Mouse (Mus musculus): ENCODE results near the gene Lamtor2.

Gene Lamtor2

DNA sequence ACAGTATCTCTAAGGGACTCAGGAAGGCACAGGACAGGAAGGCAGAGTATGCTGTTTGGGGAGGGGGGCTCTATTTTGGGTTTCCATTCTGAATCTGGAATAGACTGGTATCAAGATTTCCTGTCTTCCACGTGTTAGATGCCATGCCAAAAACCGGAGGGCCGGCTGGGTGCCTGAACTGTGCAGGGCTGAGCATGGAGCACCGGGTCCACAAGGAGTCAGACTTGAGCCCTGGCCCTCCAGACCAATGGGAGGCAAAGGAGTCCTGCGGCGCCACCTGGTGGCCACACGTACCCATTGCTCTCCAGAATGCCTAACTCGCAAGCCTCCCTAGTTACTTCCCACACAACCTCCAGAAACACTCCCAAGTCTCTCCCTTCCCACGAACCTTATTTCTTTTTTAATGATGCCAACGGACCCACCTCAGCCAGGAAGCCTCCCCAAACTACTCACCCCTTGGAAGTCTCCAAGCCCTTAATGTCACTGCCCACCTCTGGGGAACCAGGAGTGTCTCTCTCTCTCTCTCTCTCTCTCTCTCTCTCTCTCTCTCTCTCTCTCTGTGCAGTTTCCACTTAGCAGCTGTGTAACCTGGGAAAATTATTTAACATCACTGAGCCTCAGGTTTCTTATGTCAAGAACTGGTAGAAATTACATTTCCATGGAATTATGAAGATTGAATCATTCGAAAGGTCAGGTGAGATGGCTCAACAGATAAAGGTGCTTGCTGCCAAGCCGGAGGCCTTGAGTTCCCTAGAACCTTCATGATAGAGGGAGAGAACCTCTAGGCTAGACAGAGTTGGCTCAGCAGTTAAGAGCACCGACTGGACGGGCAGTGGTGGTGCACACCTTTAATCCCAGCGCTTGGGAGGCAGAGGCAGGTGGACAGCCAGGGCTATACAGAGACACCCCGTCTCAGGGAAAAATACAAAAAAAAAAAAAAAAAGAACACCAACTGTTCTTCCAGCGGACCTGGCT, 26.4 kb downstream of the Lamtor2 start:
- DNase-seq (ENCODE audit: low read depth, low spot score), result peak; percentile 82

DNA sequence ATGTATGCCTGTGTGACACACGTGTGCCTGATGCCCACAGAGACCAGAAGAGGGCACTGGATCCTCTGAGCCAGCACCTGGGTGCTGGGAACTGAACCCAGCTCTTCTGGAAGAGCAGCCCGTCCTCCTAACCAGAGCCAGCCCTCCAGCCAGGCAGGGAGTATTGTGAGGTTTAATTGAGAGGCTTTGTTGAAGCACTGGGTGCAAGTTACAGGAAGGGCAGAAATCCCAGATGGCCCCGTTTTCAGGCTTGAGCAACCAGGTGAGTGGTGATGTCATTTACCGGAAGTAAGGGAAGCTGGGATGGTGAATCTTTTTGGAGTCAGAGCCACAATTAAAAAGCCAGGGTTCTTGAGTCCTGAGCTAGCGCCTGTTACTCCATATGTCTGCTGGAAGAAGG, 27.9 kb downstream of the Lamtor2 start:
- DNase-seq (ENCODE audit: low read depth, low spot score), result no peak

DNA sequence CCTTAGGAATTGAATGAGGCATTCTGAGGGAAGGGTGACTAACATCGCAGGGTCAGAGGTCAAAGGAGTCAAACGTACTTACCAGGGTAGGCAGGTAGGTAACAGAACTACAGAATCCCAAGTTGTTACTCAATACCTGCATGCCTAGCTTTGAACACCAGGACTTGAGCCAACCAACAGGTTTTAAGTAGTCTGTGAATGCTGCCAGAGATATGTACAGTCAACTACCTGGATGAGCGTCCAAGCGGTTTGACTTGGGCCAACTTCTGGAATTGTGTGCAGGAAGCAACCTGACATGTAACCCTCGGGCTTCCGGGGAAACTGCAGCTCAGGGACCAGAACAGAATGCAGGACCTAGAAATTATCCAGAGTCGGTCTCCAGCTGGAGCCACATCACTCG, 29.8 kb downstream of the Lamtor2 start:
- no peak for DNase-seq (ENCODE audit: low read depth, low spot score)

DNA sequence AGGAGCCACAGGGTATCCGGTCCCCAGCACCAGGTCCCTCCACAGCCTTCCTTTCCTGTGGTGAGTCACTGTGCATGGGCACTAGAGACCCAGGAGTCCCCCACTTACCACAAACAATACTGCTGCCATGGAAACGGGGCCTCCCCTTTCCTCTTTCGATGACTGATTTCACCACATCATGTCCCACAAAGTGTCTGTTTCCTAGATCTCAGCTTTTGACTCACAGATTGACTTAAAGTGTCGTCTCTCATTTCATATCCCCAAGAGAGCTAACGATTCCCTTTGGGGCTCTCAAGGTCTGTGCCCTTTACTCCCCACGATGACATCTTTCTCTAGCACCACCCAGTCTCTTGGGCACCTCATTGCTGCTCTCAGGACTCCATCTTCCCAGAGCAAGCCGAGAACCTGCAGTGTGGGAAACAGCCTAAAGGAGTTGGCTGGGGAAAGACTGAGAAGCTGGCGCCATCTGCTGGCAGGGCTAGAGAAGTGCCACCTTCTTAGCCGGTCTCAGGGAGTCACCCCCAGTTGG, 31.0 kb downstream of the Lamtor2 start:
- no peak for DNase-seq (ENCODE audit: low read depth, low spot score)

DNA sequence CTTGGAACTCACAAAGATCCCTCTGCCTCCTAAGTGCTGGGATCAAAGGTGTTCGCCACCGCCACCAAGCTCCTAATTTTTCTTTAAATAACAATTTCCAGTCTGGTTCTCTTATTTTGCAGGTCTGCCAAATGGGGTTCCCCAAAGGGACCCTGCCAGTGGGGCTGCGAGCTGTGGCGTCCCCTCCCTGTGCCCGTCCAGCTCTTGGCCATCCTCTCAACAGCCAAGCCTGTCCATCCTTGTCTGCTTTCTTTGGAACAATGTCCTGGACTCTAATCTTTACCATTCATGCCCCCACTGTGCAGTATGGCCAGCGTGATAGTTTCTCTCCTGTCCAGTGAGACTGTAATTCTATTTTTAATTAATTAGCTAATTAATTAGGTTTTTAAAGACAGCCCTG, 31.7 kb downstream of the Lamtor2 start:
- DNase-seq (ENCODE audit: low read depth, low spot score), result no peak

DNA sequence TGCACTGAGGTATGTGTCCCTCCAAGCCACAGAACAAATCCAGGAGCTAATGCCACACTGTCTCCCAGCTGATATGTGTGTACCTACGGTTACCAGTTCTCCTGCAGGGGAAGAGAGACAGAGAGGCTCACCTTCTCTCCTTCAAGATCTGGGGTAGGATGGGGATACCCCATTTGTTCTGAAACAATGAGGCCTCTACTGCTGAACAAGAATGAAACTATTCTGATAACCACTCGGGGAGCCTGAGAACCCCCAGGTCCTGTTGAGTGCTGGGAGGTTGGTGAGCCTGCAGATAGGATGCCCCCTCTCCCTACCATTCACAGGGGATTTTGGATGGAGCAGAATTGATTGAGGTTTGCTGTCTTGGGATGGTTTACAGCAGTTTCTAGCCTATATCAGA, 32.8 kb downstream of the Lamtor2 start:
- no peak for DNase-seq (ENCODE audit: low read depth, low spot score)

DNA sequence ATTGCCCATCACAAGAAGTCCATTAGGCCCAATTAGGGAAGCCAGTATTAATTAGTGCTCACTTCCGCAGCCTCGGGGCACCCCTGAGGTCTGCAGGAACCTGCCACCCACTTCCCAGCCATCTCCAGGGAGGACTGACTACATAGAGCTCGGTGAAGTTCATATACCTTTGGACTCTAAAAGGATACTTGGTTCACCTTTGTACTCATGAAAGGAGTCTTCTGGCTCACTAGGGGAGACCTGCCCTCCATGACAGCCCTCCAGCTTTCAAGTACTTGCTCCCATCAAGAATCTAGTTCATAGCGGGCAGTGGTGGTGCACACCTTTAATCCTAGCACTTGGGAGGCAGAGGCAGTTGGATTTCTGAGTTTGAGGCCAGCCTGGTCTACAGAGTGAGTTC, 34.5 kb downstream of the Lamtor2 start:
- no peak for DNase-seq (ENCODE audit: low read depth, low spot score)

DNA sequence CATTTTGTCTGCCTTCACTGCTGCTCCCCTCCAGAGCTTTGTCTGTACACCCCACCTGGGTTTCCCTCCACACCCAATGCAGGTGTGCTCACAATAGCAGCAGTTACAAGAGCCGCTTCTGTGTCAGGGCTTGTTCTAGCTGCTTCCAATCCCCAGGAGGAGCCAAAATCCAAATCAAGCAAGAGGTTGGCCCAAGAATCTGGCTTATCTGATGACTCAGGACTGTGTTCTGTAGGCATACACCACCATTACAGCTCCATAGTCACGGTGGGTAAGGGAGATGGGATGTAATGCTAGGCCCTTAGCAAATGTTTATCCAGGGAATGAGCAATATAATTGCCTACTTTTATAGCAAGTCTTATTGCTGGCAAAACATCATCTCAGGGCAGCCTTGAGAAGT, 36.5 kb downstream of the Lamtor2 start:
- no peak for DNase-seq (ENCODE audit: low read depth, low spot score)

DNA sequence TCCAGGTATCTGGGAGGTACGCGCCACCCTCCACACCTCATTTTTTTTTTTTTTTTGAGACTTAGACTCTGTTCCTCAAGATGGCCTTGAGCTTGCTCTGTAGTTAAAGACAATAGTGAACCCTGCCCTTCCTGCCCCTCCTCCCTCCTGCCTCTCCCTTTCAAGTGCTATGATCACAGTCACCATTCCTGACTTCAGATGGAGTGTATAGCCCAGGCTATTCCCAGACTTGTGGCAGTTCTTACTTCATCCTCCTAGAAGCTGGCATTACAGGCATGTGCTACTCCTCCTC, 37.8 kb downstream of the Lamtor2 start:
- no peak for DNase-seq (ENCODE audit: low read depth, low spot score)

DNA sequence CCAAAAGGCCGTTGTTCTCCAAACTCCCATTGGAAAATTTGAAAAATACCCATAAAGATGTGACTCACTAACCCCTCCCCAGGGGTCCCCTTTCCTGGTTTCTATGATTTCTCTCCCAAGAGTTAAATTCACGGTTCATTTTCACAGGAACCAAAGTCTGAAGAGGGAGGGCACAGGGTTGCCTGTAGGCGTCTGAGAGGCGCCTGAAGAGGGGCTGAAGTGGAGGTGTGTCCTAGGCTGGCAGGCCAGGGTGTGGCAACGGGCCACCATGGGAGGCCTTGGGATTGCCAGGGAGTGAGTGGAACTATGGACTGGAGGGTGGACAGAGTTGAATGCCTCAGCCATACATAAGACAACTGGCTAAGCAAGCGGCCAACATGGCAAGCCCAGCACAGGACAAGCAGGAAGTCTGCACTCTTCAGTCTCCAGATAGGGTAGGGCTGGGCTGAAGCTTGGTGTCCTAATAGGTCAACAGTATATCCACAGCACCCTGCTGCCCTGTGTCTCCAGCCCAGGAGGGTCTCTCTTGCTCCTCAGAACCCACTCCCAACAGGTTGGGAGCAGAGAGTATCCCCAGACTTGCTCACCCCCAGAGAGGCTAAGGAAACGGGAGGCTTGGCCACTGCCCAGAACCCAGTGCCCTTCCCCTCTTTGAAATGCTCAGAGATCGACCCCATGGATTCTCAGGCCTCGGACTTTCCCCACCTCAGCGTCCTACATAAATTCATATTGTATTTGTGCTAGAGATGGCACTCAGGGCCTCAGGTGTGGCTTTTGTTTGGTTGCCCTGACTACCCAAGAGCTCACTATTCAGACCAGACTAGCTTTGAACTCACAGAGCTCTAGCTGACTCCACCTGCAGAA, 38.4 kb downstream of the Lamtor2 start:
- DNase-seq (ENCODE audit: low read depth, low spot score), result no peak

DNA sequence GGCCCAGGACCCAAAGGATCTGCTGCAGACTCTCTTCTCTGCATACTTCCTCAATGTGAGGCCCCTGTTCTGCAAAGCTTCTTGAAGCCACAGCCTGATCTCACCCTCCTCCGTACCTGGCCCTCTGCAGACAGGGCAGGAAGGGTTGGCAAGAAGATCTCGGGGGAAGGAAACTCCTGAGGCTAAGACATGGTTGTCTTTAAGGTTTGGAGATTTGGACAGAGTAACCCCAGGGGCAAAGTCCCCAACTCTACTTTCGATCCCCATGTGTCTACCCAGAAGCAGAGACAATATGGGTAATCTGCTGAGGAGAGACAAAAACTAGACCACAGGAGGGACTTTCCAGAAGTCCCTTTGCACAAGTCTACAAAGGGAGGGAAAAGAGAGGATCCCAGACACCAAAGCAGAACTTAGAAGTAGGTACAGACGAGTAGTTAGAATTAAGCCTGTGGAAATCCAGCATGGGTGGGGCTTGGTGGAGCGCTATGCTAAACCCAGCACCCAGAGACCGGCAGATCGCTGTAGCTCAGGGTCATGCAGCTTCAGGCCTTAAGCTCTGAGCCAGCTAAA, 39.2 kb downstream of the Lamtor2 start:
- no peak for DNase-seq (ENCODE audit: low read depth, low spot score)

DNA sequence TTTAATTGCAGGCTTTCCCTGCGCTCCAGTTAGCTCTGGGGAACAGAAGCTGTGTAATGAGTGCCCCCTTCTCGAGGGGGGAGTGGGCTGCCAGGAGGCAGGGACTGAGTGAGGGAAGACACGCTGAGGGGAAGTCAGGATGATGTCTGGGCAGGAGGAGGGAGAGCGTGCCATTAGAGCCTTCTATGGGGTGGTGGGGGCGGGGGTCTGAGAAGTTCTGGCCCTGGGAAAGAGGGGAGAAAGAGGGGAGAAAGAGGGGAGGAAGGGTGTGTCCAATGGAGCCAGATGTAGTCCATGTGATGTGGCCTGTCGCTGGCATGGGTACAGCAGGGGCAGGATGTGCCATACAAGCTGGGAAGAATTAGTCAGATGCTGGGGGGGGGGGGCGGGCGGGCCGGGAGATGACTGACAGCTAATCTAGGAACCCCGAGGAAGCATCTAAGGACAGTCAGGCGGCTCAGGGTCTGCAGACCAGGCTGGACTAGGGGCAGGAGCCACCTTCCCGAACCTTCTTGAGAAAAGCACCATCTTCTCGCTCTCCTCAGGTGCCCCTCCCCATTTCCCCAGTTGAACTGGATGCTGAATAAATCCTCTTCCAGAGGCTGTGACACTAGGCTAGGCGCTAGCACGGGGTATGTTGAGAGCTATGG, 39.9 kb downstream of the Lamtor2 start:
- DNase-seq (ENCODE audit: low read depth, low spot score), result no peak

DNA sequence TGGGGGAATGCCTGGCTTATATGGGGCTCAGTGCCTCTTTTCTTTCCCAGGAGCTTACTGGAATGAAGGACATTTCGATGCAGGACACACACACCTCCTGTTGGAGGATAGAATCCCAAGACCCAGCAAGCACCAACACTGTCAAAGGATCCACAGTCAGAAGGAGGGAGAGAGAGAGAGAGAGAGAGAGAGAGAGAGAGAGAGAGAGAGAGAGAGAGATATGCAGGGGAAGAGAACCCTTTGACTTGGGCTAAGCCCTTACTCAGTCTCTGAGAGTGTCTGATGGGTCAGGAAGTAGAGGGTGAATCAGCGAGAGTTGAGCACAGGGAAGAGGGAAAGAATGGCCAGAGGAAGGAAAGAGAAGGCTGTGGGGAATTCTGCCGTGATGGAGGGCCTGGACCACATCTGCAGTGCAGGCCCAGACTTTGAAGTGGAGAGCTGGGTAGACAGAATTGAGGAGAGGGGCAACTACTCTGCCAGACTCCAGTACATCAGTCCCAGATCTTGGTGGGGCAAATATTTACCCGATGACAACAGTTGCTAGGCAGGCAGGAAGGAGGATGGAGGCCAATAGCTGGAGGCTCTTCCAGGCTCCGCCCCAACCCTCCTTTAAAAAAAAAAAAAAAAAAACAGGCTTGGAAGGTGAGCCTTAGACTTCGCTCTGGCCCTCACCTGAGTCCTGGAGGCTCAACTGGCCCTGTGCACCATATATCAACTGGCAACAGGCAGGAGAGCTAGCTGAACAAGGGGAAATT, 40.6 kb downstream of the Lamtor2 start:
- DNase-seq (ENCODE audit: low read depth, low spot score), result no peak

DNA sequence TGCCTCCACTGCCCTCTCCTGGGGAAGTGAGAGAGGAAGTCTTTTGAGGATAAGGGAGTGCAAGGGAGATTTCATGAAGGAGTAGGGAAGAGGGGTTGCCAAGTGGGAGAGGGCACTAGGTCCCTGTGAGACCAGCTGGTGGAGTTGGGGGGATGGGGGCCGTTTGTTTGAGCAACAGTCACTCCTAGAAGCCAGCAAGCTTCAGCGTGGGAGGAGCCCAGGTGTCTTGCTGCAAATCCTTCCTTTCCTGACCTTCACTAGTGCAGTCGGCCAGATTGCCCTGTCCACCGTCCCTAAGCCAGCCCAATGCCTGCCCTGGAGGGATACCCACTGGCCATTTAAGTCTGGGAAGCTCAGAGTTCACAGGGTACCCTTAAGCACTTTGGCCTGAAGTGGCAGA, 41.3 kb downstream of the Lamtor2 start:
- DNase-seq (ENCODE audit: low read depth, low spot score), result no peak

DNA sequence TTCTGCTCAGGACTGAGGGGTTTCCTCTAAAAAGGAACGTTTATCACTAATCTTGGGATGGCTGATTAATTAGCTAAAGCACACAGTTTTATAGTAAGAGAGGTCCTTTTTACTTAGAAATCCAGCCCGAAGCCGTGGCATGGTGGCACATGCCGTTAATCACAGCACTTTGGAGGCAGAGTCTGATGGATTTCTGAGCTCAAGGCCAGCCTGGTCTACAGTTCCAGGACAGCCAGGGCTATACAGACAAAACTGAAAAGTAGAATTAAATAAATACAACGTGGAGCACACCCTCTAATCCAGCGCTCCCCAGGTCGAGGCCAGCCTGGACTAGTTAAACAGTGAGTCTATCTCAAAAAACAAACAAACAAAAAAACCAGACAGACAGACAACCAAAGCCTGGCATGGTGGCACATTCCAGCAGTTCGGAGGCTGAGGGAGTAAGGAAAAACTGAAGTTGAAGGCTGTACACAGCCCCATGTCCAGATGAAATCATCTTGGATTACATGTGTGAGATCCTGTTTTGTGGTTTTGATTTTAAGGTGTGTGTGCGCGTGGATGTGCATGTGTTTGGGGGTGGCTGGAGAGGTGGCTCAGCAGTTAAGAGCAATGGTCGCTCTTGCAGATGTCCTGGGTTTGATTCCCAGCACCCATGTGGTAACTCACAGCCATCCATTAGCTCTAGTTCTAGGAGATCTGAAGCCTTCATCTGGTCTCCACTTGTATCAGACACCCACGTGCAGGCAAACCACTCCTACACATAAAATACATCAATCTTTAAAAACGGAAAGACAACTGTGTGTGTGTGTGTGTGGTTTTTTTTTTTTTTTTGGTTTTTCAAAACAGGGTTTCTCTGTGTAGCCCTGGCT, 42.2 kb downstream of the Lamtor2 start:
- no peak for DNase-seq (ENCODE audit: low read depth, low spot score)

DNA sequence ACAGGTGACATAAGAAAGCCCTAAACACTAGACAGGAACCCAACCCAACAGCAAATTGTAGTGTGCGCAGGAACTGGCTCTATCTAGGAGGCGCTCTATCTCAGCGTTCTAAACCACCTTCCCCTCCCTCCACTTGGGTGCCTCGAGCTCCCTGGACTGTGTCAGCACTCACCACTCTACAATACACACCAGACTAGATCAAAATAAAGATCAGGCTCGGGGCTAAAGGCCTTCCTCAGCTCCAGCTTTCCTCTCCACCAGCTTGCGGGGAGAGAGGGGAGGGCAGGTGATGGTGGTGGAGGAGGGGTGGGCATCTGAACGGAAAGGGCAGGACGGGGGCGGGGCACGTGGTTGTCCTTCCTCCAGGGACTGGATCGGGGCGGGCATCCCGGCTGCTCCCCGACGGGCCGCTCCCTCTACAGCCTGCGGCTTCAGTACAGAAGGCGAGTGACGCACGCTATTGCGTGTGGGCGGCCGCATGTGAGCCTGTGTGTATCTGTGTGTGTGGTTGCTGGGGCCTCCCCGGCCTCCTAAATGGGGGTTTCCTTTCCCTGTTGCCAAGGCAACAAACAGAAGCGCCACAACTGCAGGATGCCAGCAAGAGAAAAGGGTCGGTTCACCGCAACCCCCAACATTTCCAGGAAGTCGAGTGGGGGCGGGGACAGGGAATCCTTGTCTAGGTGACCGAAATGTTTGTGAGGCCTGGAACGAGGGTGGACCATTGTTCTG, 43.0 kb downstream of the Lamtor2 start, which contains the start of gene Lmna:
TSS of gene Lmna (minus strand) at position 265 of the 729 bp plus-strand sequence.
- peak; percentile 88 for DNase-seq (ENCODE audit: low read depth, low spot score)

DNA sequence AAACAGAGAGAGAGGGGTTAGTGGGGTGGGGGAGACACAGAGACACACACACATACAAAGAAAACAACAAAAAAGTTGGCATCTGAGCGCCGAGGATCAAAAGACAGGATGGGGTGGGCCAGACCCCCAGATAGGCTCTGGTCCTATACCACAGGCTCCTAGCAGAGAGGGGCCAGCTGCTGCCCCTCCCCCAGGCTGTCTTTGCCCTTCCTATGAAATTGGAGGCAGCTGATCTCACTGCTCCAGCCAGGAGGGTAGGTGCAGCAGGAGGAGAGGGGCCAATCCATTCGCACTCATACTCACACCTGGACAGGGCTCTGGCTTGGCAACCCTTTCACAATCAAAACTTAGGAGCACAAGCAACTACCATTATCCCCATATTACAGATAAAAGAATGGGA, 43.6 kb downstream of the Lamtor2 start:
- no peak for DNase-seq (ENCODE audit: low read depth, low spot score)

DNA sequence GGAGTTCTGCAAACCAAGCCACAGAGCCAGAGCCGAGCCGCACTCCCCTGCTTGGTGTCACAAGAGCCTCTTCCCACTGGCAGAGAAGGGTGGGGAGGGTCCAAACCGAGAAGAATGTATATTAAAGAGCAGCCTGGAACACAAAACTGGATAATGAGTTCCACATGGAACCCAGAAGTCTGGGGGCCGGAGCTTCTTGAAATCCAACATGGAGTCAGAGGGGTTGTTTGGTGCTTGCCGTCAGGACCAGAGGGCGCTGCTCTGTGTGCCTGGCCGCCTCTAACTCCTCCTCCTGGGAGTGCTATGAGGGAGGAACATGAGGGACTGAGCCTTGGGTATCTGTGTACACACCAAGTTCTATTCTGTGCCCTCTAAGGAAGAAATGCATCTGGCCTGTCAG, 47.1 kb downstream of the Lamtor2 start:
- DNase-seq (ENCODE audit: low read depth, low spot score), result no peak

DNA sequence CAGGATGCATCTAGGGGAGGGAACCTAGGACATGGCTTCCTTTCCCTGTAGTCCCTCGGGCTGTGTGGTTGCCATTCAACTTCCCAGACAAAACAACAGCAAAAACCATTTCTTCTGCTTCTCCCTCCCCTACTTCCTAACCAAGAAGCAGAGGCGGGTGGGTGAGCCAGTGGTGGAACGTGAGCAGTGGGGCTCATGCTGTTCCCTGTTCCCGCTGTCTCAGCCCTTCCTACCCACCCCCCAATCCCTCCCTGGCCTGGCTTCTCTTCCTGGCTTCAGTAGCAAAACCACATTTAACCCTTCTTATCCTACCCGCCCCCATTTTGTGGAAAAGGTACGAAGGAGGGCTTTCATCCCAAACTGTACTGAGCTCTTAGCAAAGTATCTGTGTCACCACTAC, 47.8 kb downstream of the Lamtor2 start:
- DNase-seq (ENCODE audit: low read depth, low spot score), result no peak

Data from embryo, embryonic 11.5 days (tissue).